Mouse (Mus musculus): ENCODE data around the gene Adamtsl5.

Adamtsl5 gene

DNA sequence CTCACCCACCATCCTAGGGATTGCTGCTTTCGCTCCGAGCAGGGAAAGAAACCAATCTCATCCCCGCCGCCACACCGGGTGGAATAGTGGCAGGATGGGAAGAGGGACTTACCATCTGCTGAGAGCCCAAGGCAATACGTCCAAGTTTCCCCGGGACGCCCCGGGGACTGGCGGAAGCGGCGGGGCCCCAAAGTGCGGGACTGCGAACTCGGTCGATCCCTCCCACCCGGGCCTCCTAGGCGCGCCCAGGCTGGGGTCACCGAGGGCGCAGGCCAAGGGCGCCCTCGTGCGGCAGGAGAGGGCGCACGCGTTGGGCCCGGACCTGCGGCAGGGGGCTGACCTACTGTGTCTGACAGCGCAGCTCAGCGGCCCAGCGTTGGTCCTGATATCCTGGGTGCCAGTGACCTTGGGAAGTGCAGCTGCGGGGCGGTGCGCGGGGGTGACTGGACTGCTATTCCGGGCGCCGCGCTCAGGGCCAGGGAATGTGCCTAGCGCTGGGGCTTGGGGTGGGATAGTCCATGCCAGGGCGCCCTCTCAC, at the start of gene Adamtsl5:
Adamtsl5 (minus strand) TSS at position 169 of the 538 bp plus-strand sequence.
- peak; percentile 83 for DNase-seq (ENCODE audit: low read depth, low spot score)

DNA sequence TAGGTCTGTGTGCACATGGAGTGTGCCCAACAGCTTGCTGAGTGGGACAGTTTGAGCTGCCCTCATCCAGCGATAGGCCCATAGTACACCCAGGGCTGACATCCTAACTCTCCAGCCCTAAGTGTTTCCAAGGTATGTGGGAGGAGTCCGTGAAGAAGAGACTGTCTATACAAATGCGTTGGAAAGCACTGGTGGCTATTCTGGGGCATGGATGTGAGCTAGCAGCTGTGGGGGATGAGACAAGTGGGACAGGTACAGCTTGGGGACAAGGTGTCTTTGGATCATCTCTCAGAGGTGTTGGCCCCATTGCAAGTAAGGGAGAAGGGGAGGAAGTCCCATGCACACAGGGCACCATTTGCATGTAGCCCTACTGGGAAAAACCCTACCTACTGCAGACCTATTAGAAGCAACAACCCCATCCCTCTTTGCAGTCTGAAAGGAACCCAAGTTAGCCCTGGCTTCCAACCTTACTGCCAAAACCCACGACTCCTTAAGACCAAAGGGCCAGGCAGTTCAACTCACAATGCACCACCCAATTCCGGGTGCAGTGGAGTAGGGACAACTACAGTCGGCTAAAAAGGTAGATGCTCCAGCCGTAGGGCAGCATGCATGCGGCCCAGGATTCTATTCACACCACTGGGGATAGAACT, 49.4 kb upstream of the Adamtsl5 start:
- no peak for DNase-seq (ENCODE audit: low read depth, low spot score)

DNA sequence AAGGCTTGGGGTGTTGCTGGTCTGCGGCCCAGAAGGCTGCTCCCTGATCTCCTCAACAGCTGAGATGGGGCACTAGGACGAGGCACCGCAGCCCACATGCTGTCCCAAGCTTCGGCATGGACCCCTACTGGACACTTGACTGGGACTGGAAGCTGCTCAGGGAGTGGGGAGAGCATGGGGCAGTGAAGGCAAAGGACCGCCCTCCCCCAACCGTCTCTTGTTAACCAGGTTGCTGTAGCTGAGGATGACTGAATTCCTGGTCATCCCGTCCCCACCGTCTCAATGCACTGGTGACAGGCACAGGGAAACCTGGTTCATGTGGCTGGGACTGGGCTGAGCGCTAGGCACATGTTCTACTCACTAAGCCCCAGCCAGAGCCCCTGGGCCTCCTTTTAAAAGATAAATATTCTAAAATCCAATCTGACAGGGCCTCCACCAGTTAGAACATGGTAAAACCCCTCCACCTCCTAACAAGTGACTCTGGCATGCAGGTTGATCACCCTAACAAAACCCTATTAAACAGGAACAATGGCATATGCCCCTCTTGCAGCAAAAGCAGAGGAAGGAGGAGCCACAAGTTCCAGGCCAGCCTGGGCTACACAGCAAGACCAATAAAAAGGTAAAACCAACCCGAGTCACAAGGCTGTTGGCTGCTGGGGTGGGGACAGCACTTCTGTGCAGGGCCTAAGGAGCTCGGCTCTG, 48.8 kb upstream of the Adamtsl5 start:
- no peak for DNase-seq (ENCODE audit: low read depth, low spot score)

DNA sequence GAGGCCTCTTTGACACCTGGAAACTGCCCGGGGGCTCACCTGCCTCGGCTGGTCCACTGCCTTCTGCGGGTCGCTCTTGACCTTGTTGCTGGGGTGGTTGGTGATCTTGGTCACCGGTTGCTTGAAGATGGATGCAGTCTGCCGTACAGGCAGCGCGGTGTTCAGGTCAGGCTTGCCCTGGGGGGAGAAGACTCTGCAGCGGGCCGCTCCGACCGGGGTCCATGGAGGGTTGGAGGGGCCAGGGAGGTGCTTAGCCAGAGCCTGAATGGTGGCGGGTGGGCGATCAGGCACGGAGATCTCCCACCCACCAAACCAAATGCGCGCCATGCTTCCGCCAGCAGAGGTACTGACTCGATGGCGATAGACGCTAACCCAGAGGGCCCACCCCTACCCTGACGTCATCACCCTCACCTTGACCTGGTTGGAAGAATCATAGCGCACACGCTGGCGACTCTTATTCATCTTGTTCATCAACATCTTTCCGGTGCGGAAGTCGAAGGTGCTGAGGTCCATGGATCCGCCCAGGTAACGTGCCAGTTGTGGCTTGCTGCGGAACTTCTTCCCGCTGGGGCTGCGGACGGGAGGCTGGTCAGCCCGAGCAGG, 46.9 kb upstream of the Adamtsl5 start:
- DNase-seq (ENCODE audit: low read depth, low spot score) = no peak

DNA sequence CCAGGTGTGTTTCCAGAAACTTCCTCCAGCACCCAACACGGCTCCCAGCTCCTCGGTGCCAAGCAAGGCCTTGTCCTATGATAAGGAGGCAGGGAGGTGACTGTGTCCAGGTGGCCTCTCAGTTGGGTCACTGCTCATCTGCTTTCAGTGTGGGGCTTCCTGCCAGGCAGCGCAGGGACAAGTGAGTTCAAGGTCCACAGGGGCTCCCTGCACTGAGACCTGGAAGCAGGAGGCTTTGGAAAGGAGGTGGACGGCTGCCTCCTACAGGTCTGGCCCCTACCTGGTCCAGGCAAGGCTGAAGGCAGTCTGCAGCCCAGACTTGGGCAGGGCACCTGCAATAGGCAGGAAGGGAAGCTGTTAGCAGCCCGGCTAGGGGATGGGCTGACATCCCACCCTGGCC, 44.5 kb upstream of the Adamtsl5 start:
- no peak for DNase-seq (ENCODE audit: low read depth, low spot score)

DNA sequence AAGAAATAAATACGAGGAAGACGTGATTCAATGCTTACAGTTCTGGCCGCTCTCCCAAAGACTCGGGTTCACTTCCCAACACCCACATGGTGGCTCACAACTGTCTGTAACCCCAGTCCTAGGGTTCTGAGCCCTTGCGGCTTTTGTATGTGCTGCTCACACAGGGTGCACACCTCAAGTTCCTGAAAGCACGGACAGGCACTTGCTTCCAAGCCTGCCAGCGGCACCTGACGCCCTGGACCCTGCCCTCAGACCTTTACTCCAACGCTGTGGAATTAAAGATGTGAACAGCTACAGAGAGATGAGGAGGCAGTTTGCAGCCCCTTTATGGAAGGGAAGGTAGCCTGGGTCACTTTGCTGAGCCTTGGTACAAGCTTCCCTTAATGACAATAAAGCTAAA, 42.5 kb upstream of the Adamtsl5 start:
- no peak for DNase-seq (ENCODE audit: low read depth, low spot score)

DNA sequence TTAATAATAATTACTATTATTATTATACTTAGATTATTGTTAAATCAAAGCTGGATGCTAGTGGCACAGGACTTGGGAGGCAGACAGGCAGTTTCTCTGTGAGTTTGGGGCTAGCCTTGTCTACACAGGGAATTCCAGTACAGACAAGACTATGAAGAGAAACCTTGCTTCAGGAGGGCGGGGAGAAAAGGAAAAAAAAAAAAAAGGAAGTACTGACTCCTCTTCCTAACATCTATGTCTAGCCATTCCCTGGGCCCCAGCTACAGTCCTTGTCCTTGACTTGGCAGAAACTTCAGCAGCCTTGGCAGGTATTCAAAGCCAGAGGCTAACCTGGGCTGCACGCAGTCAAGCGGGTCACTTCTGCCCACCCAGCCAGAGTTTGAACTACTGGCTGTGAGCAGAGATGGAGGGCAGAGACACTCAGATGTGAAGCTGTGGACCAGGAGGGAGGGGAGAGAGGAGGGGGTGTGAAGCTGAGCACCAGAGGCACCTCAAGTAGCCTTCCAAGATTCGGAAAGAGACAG, 41.0 kb upstream of the Adamtsl5 start:
- no peak for DNase-seq (ENCODE audit: low read depth, low spot score)

DNA sequence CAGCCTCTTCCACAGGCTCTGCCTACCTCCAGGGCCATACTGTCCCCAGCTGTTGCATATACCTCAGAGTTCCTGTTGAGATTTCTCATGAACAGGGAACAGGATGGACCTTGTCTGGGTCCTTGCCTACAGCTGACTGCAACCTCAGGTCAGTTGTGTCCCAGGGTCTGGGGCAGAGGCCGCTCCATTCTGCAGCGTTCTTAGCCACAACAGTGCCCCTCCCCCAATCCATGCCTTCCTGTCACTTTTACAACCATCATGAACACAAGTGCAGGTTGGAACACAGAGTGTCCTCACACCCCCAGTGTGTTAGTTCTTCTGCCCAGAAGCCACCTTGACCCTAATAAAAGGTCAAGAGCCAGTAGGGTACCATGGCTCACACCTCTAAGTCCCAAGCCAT, 40.5 kb upstream of the Adamtsl5 start:
- DNase-seq (ENCODE audit: low read depth, low spot score) = no peak

DNA sequence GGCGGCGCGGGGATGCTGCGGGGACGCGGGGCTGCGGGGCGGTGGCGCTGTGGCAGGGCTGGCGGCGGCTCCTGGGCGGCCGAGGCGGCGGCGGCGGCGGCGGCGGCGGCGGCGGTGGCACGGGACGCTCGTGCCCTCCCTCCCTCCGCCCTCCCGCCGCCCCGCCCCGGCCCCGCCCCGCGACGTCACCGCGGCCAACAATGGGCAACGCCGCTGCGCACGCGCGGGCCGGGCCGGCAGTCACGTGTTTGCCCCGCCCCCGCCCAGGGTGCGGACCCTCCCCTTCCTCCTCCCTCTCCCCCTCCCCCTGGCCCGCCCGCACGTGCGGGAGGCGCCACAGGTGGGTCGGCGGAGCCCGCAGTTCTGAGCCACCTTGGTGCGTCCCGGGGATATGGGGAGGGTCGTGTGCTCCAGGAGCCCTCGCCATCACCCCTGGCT, 39.3 kb upstream of the Adamtsl5 start, which contains the start of gene Mex3d:
Mex3d (minus strand) TSS at position 138 of the 438 bp plus-strand sequence.
- DNase-seq (ENCODE audit: low read depth, low spot score) = peak; percentile 90

DNA sequence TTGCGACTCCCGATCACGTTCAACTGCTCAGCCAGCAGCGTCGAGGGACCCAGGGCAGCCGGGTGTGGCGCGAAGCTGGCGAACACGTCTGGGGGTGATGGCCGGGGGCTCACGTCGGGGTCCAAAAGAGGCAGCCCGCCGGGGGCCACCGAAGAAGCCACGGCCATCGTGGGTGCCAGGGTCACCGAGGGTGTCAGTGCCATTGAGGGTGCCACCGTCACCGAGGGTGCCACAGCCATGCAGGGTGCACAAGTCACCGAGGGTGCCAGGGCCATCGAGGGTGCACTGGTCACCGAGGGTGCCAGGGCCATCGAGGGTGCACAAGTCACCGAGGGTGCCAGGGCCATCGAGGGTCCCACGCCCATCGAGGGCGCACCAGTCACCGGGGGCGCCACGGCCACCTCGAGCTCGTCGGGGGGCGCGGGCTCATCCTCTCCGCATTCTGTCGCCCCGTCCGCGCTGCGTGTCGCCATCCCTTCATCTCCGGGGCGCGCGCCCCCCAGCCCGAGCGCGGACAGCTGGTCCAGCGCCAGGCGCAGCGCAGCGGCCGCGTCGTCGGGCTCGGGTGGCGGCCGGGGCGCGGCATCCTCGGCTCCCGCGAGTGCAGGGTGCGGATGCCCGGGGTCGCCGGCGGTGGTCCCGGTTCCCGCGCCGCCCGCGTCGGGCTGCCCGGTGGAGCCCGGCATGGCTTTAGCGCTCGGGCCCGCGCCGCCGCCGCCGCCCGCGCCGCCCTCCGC, 38.7 kb upstream of the Adamtsl5 start:
- peak; percentile 42 for DNase-seq (ENCODE audit: low read depth, low spot score)

DNA sequence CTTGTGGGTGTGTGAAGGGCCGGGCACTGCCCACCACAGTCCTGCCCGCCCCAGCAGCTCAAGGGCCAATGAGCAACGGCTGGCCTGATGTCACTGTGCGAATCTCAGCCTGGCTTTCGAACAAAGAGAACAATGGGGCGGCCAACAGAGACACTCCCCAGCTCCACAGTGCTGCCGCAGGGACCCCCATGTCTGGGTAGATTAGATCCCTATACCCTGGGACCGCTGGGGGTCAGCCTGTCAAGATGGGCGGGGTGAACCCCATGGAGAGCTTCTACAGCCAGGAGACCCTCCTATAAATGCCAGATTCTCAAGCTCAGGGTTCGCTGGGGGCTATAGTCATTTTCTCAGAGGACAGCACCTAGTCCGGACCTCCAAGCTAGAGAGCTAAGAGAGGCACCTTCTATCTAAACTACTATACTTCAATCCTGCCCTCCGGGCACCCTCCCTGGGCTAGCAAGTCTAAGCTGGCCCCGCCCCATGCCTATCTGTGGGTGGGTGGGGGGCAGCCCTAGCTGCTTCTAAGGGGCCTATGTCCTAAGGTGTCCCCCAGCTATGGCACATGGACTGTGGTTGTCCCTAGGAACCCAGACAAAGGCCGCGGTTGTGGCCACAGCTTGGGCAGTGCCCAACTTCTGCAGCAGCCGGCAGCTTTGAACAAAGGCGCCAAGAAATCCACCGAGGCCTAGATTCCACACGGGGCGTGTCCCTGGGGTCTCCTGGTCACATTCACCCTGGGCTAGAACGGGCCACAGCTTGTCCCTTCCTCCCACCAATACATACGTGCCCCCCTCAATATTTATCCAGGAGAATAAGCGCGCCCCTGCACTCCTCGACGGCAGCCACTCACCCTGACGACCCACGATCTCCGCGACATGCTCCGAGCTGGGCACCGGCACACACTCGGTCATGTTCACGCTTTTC, 37.9 kb upstream of the Adamtsl5 start:
- DNase-seq (ENCODE audit: low read depth, low spot score) = no peak

DNA sequence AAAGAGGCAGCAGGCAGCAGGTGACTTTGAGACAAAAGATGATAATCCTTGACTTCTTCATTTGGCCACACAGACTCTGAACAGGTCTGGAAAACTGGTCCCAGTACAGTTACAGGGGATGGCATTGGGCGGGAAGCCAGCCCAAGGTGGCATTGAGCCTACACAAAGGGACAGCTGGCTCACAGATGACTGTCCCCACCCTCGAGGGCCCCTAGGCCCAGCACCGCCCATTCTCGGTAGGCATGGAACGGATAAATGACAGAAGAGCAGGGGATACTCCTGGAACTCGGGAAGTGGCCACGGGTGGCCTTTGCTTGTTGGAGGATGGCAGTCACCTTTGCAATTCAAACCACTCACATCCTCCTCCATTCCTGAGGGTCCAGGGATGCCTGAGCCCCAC, 37.1 kb upstream of the Adamtsl5 start:
- DNase-seq (ENCODE audit: low read depth, low spot score) = no peak

DNA sequence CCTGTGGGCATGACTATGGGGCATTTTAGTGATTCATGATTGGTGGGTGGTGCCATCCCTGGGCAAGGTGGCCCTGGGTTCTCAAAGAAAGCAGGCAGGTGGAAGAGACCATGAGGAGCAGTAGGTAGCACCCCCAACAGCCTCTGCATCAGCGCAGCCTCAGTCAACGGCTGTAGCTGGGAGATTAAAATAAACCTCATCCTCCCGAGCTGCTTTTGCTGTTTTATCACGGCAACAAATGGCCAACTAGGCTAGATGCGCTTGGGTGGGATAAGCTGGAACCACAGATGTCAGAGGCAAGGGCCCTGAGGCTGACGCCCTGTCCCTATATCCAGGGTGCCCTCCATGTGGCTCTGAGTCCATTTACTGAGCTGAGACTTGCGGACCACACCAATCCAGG, 36.5 kb upstream of the Adamtsl5 start:
- no peak for DNase-seq (ENCODE audit: low read depth, low spot score)

DNA sequence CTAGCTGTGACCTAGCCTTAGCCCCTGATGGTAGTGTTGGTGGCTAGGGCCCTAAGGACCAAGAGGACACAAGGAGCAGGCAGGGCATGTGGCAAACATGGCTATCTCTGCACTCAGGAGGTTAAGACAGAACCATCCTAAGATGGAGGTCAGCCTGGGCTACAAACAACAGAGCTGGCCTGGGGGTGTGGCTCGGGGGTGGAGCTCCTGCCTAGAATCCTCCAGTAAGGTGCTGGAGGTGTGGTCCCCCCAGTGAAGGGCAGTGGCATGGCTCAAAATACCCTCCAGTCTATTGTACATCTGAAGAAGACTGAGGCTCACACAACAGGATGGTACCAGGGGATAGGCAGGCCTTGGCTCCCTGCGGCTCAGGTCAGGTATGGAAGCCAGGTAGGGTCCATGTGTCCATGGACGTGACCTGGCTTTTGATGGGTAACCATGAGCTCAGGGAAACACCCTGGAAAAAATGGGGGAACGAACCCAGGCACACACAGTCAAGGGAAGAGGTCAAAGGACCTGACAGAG, 36.0 kb upstream of the Adamtsl5 start:
- DNase-seq (ENCODE audit: low read depth, low spot score) = no peak

DNA sequence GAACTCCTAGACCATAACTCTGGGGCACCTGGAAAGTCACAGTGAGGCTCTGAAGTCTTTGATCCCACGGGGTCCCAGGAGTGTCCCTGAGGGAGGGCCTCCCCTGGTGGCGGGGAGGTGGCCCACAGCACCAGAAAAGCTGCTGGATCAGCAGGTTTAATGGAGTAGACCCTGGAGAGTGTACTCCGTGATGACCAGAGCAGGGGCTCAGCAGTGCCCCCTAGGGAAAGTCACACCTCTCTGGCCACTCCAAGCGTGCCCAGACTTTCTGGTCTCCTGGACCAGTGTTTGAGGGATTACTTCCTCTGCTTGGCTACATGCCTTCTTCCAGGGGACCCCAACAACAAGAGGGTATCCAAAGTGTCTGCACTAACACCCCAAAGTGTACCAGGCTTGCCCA, 35.2 kb upstream of the Adamtsl5 start:
- DNase-seq (ENCODE audit: low read depth, low spot score) = no peak

DNA sequence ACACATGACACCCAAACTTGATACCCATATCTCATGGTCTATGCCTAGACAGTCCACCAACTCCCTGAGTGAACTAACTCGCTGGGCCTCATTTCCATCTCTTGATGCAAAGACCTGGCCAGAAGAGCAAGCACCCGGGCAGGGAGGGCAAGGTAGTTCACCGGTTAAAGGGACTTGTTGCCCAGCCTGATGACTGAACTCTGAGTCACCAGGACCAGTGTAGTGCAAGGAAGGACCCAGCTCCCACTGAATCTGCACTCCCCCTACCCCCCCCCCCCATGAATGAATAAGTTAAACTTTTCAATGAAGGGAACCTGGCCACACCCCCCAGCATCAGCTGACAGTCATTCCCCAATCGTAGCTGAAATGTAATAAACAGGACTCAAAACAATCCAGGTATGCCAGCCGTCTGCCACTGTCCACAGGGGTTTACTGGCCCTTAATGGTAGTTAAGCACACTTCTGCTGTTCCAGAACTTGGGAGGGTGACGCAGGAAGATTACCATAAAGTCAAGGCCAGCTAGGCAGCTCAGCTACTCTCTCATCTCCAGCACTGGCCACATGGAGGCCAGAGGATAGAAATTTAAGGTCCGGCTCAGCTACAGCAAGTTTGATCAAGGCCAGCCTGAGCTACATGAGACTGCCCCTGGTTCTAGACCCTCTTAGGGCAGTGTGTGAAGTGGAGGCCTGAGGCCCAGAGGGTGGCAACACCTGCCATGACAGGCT, 34.6 kb upstream of the Adamtsl5 start:
- no peak for DNase-seq (ENCODE audit: low read depth, low spot score)

DNA sequence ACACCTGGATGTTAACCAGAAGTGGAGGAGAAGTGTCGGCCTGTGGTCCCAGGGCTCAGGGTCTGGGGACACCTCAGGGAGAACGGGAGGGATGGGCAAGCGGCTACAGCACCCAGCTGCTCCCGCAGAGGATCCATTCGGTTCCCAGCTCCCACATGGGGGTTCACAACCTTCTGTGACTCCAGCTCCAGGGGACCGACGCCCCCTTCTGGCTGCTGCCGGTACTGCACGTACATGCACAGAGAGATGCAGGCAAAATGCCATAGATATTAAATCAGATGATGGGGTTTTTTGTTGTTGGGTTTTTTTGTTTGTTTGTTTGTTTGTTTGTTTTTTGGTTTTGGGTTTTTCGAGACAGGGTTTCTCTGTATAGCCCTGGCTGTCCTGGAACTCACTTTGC, 29.5 kb upstream of the Adamtsl5 start:
- peak; percentile 42 for DNase-seq (ENCODE audit: low read depth, low spot score)

DNA sequence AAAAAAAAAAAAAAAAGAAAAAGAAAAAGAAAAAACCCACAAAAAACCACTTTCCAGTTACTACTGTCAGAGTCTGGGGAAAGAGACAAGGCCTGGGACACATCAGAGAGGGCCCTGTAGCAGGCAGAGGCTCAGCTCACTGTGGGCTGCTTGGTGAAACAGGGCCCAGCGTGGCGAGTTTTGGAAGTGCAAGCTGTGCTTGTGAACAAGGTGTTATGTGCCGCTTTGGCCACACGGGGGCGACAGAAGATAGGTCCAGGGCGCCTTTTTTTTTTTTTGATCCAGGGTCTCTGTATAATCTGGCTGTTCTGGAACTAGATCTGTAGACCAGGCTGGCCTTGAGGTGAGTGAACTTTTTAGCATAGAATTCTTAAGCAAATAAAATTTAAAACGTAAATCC, 27.9 kb upstream of the Adamtsl5 start:
- peak; percentile 90 for DNase-seq (ENCODE audit: low read depth, low spot score)

DNA sequence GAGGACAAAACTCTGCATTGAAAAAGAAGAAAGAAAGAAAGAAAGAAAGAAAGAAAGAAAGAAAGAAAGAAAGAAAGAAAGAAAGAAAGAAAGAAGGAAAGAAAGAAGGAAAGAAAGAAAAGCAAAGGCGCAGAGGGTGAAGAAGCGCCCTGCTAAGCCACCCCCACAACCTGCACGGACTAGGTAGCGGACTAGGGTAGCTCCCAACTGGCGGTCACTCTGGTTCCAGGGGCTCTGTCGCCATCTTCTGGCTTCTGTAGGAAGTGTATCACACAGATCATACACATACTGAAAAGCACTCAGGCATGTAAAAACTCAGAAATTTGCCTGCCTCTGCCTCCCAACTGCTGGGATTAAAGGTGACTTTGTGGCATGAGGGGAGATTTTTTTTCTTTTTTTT, 25.9 kb upstream of the Adamtsl5 start:
- DNase-seq (ENCODE audit: low read depth, low spot score) = peak; percentile 50

DNA sequence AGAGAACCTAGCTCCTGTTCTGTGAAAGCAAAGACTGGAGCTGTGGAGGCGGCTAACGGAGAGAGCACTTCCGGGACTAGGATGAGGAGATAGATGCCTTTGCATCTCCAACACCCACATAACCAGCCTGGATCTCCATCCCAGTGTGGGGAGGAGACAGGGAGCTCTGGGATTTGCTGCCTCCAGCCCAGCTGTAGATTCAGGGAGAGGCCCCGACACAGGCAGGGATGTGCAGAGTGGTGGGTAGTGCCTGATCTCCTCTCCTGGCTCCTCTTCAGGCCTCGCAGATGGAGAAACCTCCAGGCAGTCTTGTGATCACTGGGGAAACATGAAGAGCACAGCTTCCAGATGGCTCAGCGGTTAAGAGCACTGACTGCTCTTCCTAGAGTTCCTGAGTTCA, 24.5 kb upstream of the Adamtsl5 start:
- DNase-seq (ENCODE audit: low read depth, low spot score) = no peak
